Mouse (Mus musculus) frontal cortex, postnatal 36 days (tissue): ENCODE results near the gene Ppp1r2.
"Not testable (repeated sequence)": the region's sequence is repeated elsewhere in the genome, so short reads cannot be mapped to it uniquely, and the experiment has no call there.

Experiments
- DNase-seq, 2 experiments: peaks; one replicate each; pipeline ENCODE4 v3.0.0; 2022; ENCODE audit warnings: low spot score in 2 of 2

Ppp1r2 gene

DNA sequence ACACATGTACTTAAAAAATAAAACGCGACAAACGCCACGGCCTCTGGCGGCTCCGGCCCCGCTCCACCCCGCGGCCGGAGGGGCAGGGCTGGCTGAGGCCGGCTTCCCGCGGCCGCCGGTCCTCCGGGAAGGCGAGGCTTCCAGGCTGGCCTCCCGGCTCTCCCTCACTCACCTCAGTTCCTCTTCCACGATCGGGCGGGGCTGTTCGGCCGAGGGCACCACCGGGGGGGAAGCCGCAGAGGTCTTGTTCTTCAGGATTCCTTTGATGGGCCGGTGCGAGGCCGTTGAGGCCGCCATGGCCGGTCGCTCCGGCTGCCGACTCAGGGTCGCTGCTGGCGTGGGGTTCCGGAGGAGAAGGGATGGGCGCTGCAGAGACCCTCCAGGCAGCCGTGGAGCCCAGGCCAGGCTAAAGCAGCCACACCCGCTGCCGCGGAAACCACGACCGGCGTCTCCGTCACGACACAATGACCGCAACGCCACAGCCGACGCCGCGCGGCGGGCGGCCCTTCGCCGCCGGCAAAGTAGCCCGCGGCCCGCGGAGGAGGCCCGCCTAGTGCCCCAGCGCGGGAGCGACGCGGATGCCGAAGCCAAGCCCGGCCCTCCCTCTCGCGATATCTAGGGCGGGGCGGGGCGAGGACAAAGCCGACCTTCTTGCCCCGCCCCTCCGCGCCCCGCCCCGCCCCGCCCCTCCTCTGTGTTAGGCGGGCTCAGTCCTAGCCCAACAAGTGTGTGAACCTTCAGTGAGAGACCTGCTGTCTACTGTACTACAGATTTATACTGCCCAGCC is at the start of gene Ppp1r2:
Gene Ppp1r2, minus strand, starts transcription at position 604 of the 787 bp plus-strand sequence.
- peak; percentile 79 to 84 for DNase-seq

DNA sequence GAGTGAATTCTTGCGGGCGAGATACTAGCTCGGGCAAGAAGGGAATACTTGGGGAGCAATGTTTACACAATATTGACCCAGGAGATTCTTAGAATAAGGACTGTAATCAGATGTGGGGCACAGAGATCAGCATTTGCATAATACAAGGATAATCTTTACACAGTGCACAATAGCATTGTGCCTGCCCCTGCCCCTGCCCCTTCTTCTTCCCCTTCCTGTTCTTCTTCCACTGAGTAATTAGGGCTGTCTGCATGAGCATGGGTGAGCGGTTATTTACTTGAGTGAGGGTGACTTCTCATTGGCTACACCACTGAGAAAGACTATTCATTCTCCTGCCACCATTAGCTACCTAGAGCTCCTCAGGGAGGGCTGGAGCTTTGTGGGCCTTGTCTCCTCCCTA is 46.4 kb upstream of the Ppp1r2 start:
- DNase-seq = no peak

- no peak for DNase-seq
Measured at GRCm38 (mm10) chr16:31320954-31321353, 45.9 kb upstream of the Ppp1r2 start.

DNA sequence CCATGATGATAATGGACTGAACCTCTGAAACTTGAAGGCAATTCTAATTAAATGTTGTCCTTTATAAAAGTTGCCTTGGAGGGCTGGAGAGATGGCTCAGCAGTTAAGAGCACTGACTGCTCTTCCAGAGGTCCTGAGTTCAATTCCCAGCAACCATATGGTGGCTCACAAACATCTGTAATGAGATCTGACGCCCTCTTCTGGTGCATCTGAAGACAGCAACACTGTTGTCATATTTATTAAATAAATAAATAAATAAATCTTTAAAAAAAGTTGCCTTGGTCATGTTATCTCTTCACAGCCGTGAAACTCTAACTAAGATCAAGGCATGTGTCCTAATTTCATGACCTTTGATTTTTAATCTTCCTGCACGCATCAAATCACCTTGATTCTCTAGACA is 44.6 kb upstream of the Ppp1r2 start:
- not testable (repeated sequence) for DNase-seq

DNA sequence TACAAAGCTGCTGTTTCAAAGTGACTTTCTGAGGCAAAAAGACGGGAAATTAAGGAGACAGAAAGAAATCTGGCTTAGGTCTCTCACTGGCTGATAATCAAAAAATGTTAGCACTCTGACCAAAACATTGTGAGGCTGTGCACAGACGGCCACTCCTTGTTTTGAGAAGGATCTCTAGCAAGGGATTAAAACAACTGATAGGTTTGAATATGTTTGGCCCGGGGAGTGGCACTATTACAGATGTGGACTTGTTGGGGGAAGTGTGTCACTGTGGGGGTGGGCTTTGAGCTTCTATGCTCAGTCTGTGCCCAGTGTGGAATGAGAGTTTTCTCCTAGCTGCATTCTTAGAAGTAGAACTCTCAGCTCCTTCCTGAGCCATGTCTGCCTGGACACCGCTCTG is 44.2 kb upstream of the Ppp1r2 start:
- no peak for DNase-seq

- no peak for DNase-seq
Measured at GRCm38 (mm10) chr16:31318418-31318817, 43.3 kb upstream of the Ppp1r2 start.

GRCm38 (mm10) chr16:31316246-31317143 is 41.4 kb upstream of the Ppp1r2 start:
- not testable (repeated sequence) for DNase-seq

DNA sequence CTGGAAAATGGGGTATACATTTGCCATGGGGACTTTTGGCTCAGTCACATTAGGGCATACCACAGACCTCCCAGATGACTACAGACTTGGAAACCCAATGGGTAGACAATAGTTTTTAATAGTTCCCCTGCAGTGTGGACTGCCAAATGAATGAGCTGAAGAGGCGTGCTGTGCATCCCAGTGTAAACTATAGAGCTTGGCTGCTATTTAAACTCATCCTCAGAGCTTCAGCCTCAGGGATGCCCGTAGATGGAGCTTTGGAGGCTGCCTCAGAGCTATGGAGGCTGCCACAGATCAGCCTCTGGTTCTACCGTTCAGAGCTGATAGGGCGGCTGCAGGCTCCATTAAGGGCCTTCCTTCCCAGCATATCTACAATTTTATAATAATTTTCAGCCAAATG is 40.2 kb upstream of the Ppp1r2 start:
- DNase-seq = peak in 1 of 2 experiments; percentile 19

DNA sequence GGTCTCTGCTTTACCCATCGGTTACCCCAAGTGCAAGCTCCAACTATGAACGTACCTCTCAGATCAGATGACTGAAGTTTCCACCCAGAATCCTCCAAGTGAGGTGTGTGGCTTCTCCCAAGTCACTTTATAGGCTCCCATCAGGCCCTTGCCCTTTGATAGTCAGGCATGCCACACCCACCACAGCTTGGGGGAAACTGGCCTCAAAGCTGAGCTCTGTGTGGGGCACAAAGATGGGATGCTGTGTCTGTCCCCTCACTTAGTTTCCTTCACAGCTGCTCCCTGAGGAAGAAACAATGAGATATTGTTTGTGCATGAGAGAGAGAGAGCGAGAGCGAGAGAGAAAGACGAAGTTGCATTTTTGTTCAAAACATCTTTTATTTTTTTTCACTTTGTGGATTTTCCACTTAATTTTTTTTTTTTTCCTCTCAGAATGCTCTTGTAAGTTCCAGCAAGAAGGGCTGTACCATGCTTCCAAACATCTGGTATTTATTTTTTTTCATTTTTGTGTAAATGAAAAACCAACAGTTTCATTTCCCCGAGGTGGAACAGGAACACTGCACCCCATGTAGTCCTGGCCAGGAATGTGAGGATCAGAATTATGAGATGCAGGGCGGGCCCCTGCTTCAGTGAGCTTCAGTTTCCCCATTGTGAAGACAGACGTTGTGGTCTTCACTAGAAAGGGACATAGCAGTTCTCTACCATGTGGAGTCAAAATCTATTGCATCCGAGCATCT is 39.6 kb upstream of the Ppp1r2 start, which contains the start of gene Apod:
Gene Apod, minus strand, starts transcription at position 312 of the 737 bp plus-strand sequence.
- DNase-seq = no peak

GRCm38 (mm10) chr16:31313611-31314010 is 38.5 kb upstream of the Ppp1r2 start:
- no peak for DNase-seq

GRCm38 (mm10) chr16:31312296-31312695 is 37.2 kb upstream of the Ppp1r2 start:
- peak; percentile 46 to 55 for DNase-seq

GRCm38 (mm10) chr16:31305199-31305919 is 30.3 kb upstream of the Ppp1r2 start:
- no peak for DNase-seq

GRCm38 (mm10) chr16:31303276-31303675 is 28.2 kb upstream of the Ppp1r2 start:
- no peak for DNase-seq

- no peak for DNase-seq
Measured at GRCm38 (mm10) chr16:31300883-31301532, 25.9 kb upstream of the Ppp1r2 start.

DNA sequence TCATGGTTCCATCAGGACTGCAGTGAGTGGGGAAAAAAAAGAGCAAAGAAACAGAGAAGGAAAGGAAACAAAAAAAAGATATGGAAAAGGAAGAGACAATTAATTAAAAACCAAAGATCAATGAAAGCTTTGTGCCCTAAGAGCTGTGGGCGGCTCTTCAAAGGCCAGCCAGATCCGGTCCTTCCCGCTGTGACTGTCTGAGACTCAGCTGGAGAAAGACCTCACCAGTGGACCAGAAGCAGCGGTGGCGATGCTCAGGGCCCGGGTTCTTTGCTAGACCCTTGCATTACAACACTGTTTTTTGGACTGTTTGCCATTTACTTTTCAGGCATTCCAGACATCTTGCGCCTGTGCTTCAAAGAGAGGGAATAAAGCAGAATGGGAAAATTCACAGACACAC is 25.4 kb upstream of the Ppp1r2 start:
- DNase-seq = no peak

GRCm38 (mm10) chr16:31299960-31300353 is 24.9 kb upstream of the Ppp1r2 start:
- no peak for DNase-seq

- no peak for DNase-seq
Measured at GRCm38 (mm10) chr16:31299164-31299959, 24.3 kb upstream of the Ppp1r2 start.

DNA sequence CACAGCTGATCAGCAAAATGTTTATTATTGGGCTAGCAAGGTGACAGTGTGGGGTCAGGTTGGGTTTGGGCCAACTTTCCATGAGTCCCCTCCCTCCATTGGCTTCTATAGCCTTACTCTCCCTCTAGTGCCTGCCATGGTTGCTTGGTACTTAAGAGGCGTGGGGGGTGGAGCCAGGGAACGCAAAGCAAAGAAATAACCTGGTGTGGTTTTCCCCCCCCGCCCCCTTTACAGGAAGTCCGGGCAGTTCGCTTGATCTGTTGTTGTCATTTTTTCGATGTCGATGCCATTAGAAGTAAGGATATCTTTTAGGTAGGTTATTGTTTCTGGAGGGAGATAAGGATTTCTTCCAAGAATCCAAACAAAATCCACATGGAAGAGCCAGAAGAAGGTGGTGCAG is 22.0 kb upstream of the Ppp1r2 start:
- DNase-seq = no peak

GRCm38 (mm10) chr16:31293761-31294160 is 18.7 kb upstream of the Ppp1r2 start:
- DNase-seq = no peak
